ENCODE assay signal across 19 mouse cellular contexts in genomic region chr9:35369063-35369462, GRCm38 (mm10). TPM values are rescaled to one million over a fixed set of nuclear protein-coding genes. Genes with fewer than 3 reads are reported as not detected.
DNase-seq lines count a peak whose midpoint lies in the region; ATAC-seq and TF ChIP-seq lines count a peak whose summit lies in the region.
"Had no signal": no experiment of that assay in that cellular context is flagged by ENCODE, and none has a peak within 500 bp of the region (broad histone marks: within the 10 kb centered on the region; RNA-seq: fewer than 3 reads in every experiment).

No protein-coding gene starts in this region.

- peak; percentile 77 for DNase-seq in heart, adult 11 months
- no peak for DNase-seq in heart, adult 2 months
- DNase-seq in limb, embryonic 11.5 days (ENCODE audit: low spot score): no peak
- DNase-seq in limb, embryonic 10.5 days (ENCODE audit: low spot score): no peak
- peak; percentile 33 for DNase-seq in embryonic facial prominence, embryonic 11.5 days (ENCODE audit: low spot score)
- peak; percentile 17 for DNase-seq in midbrain, embryonic 14.5 days
- no peak for DNase-seq in layer of hippocampus, postnatal 14 days (ENCODE audit: low spot score in 2 of 2)
- DNase-seq: adrenal gland, postnatal 36 days; cerebellum, adult 11-12 months; embryo, embryonic 11 days; kidney, adult 8-10 months; left cerebral cortex, postnatal 4 days; liver, postnatal 0 days had no signal

- no peak overlapping the region for H3K4me2 ChIP-seq in limb, embryonic 11.5 days (ENCODE audit: low read depth, severe bottlenecking)
- no peak overlapping the region for H3K4me2 ChIP-seq in embryonic facial prominence, embryonic 11.5 days (ENCODE audit: low read depth, low read length)
- H3K4me2 ChIP-seq in midbrain, embryonic 14.5 days (ENCODE audit: low read length): no peak overlapping the region
- no peak overlapping the region for H3K4me2 ChIP-seq in neural tube, embryonic 15.5 days
- H3K4me2 ChIP-seq: forebrain, embryonic 12.5 days; heart, embryonic 12.5 days; hindbrain, embryonic 12.5 days had no signal

- no peak for TF ChIP-seq CTCF in heart, adult 2 months (IDR thresholded peaks at IDR 0.05)

- ATAC-seq in limb, embryonic 11.5 days (ENCODE audit: insufficient number of reproducible peaks, low FRiP score, low TSS enrichment, low read depth): peak; percentile 52; the same call in 1 of the 2 replicates
- ATAC-seq in embryonic facial prominence, embryonic 11.5 days (replicated peaks; ENCODE audit: insufficient number of reproducible peaks, low FRiP score, low TSS enrichment, low read depth): peak; percentile 54; the same call in 1 of the 2 replicates
- ATAC-seq in midbrain, embryonic 14.5 days (ENCODE audit: low FRiP score, low TSS enrichment): peak; percentile 46; the same call in 1 of the 2 replicates
- ATAC-seq in neural tube, embryonic 15.5 days (ENCODE audit: low FRiP score): no peak
- ATAC-seq: activated CD4-positive, CD25-positive, alpha-beta regulatory T cell, adult 4 months; liver, postnatal 0 days had no signal

- no peak overlapping the region for H3K27ac ChIP-seq in heart, adult 2 months
- H3K27ac ChIP-seq in limb, embryonic 11.5 days (replicated peaks; ENCODE audit: low read depth, low read length): no peak overlapping the region
- H3K27ac ChIP-seq in limb, embryonic 10.5 days: no peak overlapping the region
- no peak overlapping the region for H3K27ac ChIP-seq in embryonic facial prominence, embryonic 11.5 days (replicated peaks; ENCODE audit: low read depth, low read length)
- no peak overlapping the region for H3K27ac ChIP-seq in midbrain, embryonic 14.5 days (replicated peaks; ENCODE audit: low read depth, low read length)
- no peak overlapping the region for H3K27ac ChIP-seq in neural tube, embryonic 15.5 days (replicated peaks)
- H3K27ac ChIP-seq: forebrain, embryonic 12.5 days; hindbrain, embryonic 12.5 days; macrophage had no signal

- no peak overlapping the region for H3K9ac ChIP-seq in heart, adult 2 months (ENCODE audit: low read depth, low read length)
- no peak overlapping the region for H3K9ac ChIP-seq in limb, embryonic 11.5 days (ENCODE audit: low read length)
- no peak overlapping the region for H3K9ac ChIP-seq in embryonic facial prominence, embryonic 11.5 days (replicated peaks; ENCODE audit: low read length)
- no peak overlapping the region for H3K9ac ChIP-seq in midbrain, embryonic 14.5 days (replicated peaks; ENCODE audit: low read length)
- H3K9ac ChIP-seq in neural tube, embryonic 15.5 days (replicated peaks): no peak overlapping the region
- H3K9ac ChIP-seq: forebrain, embryonic 12.5 days; heart, embryonic 12.5 days; hindbrain, embryonic 12.5 days; liver, postnatal 0 days had no signal

- H3K4me1 ChIP-seq in heart, adult 2 months (ENCODE audit: control insufficient read depth, insufficient read depth, low read length): no peaks in the 10 kb centered on the region
- H3K4me1 ChIP-seq in limb, embryonic 11.5 days (ENCODE audit: control insufficient read depth, insufficient read depth, low read length): peaks cover 7% of the 10 kb centered on the region
- H3K4me1 ChIP-seq in limb, embryonic 10.5 days: peaks cover 39% of the 10 kb centered on the region
- peaks cover 4% of the 10 kb centered on the region; the same call in 1 of the 2 replicates for H3K4me1 ChIP-seq in embryonic facial prominence, embryonic 11.5 days (ENCODE audit: control insufficient read depth, insufficient read depth, low read length)
- peaks cover 10% of the 10 kb centered on the region for H3K4me1 ChIP-seq in midbrain, embryonic 14.5 days (ENCODE audit: control insufficient read depth, insufficient read depth, low read length)
- H3K4me1 ChIP-seq in neural tube, embryonic 15.5 days: 0 out of 2 replicates have a peak, but pooled peaks cover 4% of the 10 kb centered on the region

- no peaks in the 10 kb centered on the region for H3K79me2 ChIP-seq in heart, adult 2 months (replicated peaks; ENCODE audit: control insufficient read depth, insufficient read depth, low read length)

- no peaks in the 10 kb centered on the region for H3K27me3 ChIP-seq in heart, adult 2 months (ENCODE audit: control insufficient read depth, insufficient read depth, low read length)
- no peaks in the 10 kb centered on the region for H3K27me3 ChIP-seq in limb, embryonic 11.5 days (ENCODE audit: control insufficient read depth, insufficient read depth, low read length)
- H3K27me3 ChIP-seq in limb, embryonic 10.5 days (ENCODE audit: low read depth, poor library complexity, severe bottlenecking): peaks cover 5% of the 10 kb centered on the region; the same call in 1 of the 2 replicates
- no peaks in the 10 kb centered on the region for H3K27me3 ChIP-seq in embryonic facial prominence, embryonic 11.5 days (ENCODE audit: control insufficient read depth, insufficient read depth, low read length)
- no peaks in the 10 kb centered on the region for H3K27me3 ChIP-seq in midbrain, embryonic 14.5 days (ENCODE audit: control insufficient read depth, insufficient read depth, low read length)
- no peaks in the 10 kb centered on the region; the same call in 1 of the 2 replicates for H3K27me3 ChIP-seq in neural tube, embryonic 15.5 days (replicated peaks)
- H3K27me3 ChIP-seq: forebrain, embryonic 12.5 days; heart, embryonic 12.5 days had no signal

- intact Hi-C loops in heart, adult 2 months (cut with DNase I): no loop called here

- no peak for TF ChIP-seq POLR2A in heart, adult 2 months (IDR thresholded peaks at IDR 0.05; ENCODE audit: insufficient read depth, low read depth, low read length)

- no peaks in the 10 kb centered on the region for H3K9me3 ChIP-seq in limb, embryonic 11.5 days (ENCODE audit: control insufficient read depth, low read length)
- H3K9me3 ChIP-seq in limb, embryonic 10.5 days (replicated peaks): no peaks in the 10 kb centered on the region
- no peaks in the 10 kb centered on the region for H3K9me3 ChIP-seq in embryonic facial prominence, embryonic 11.5 days (replicated peaks; ENCODE audit: control insufficient read depth, low read length)
- H3K9me3 ChIP-seq in midbrain, embryonic 14.5 days (ENCODE audit: control insufficient read depth, low read length): no peaks in the 10 kb centered on the region
- H3K9me3 ChIP-seq in neural tube, embryonic 15.5 days (replicated peaks): no peaks in the 10 kb centered on the region
- H3K9me3 ChIP-seq: forebrain, embryonic 12.5 days; heart, embryonic 12.5 days; hindbrain, embryonic 12.5 days had no signal

- TF ChIP-seq EP300 in heart, adult 2 months (IDR thresholded peaks at IDR 0.05; ENCODE audit: insufficient read depth, low read depth, low read length): no peak

- 77% methylated on average over 5 of the region's 5 CpGs for WGBS in heart, adult 2 months
- WGBS in limb, embryonic 11.5 days: 68% methylated on average over 5 of the region's 5 CpGs
- 63% methylated on average over 5 of the region's 5 CpGs for WGBS in limb, embryonic 10.5 days
- 45% methylated on average over 5 of the region's 5 CpGs for WGBS in embryonic facial prominence, embryonic 11.5 days
- WGBS in midbrain, embryonic 14.5 days: 28% methylated on average over 5 of the region's 5 CpGs
- WGBS in neural tube, embryonic 15.5 days: 72% methylated on average over 5 of the region's 5 CpGs

- no peak overlapping the region for H3K4me3 ChIP-seq in heart, adult 2 months
- no peak overlapping the region for H3K4me3 ChIP-seq in limb, embryonic 11.5 days (ENCODE audit: low read depth, low read length)
- H3K4me3 ChIP-seq in limb, embryonic 10.5 days: no peak overlapping the region
- no peak overlapping the region for H3K4me3 ChIP-seq in embryonic facial prominence, embryonic 11.5 days (ENCODE audit: low read depth, low read length)
- H3K4me3 ChIP-seq in midbrain, embryonic 14.5 days (replicated peaks; ENCODE audit: low read depth, low read length): no peak overlapping the region
- H3K4me3 ChIP-seq in neural tube, embryonic 15.5 days (replicated peaks): no peak overlapping the region
- H3K4me3 ChIP-seq: forebrain, embryonic 12.5 days; heart, embryonic 12.5 days; hindbrain, embryonic 12.5 days had no signal

- H3K36me3 ChIP-seq in heart, adult 2 months (ENCODE audit: control insufficient read depth, insufficient read depth, low read length): no peaks in the 10 kb centered on the region
- H3K36me3 ChIP-seq in limb, embryonic 11.5 days (ENCODE audit: control insufficient read depth, insufficient read depth, low read length): no peaks in the 10 kb centered on the region
- no peaks in the 10 kb centered on the region for H3K36me3 ChIP-seq in limb, embryonic 10.5 days
- H3K36me3 ChIP-seq in embryonic facial prominence, embryonic 11.5 days (replicated peaks; ENCODE audit: control insufficient read depth, insufficient read depth, low read depth, low read length): no peaks in the 10 kb centered on the region
- H3K36me3 ChIP-seq in midbrain, embryonic 14.5 days (ENCODE audit: control insufficient read depth, insufficient read depth, low read length): no peaks in the 10 kb centered on the region
- no peaks in the 10 kb centered on the region for H3K36me3 ChIP-seq in neural tube, embryonic 15.5 days
- H3K36me3 ChIP-seq: forebrain, embryonic 12.5 days; heart, embryonic 12.5 days; hindbrain, embryonic 12.5 days had no signal

RNA-seq across cellular contexts. Expression of gene Cdon, which starts 51.9 kb away (rescaled TPM):
- 10 to 100 TPM in 1 of 2 experiments, 1 to 10 TPM in 1; 9.7 to 10.2 TPM for total RNA-seq in heart, adult 2 months (2021)
- 6.0 and 10.9 TPM in 2 replicates for polyA plus RNA-seq in heart, adult 2 months (2012; rRNA removed)
- polyA plus RNA-seq in limb, embryonic 11.5 days (2014; fragmentation: Nextera tagmentation; extraction: Ambion mirVana): 10.9 and 11.8 TPM in 2 replicates
- 10.5 and 16.1 TPM in 2 replicates for polyA plus RNA-seq in limb, embryonic 10.5 days (2016; fragmentation: Nextera tagmentation; extraction: Ambion mirVana)
- 7.5 and 9.4 TPM in 2 replicates for polyA plus RNA-seq in embryonic facial prominence, embryonic 11.5 days (2014; fragmentation: Nextera tagmentation; extraction: Ambion mirVana)
- polyA plus RNA-seq in midbrain, embryonic 14.5 days (2014; fragmentation: Nextera tagmentation; extraction: Ambion mirVana): 3.5 and 6.4 TPM in 2 replicates
- 10 to 100 TPM in 1 of 2 experiments, 1 to 10 TPM in 1; 8.5 to 10.4 TPM for total RNA-seq in layer of hippocampus, postnatal 14 days (2021)
- 3.3 and 3.6 TPM in 2 replicates for polyA plus RNA-seq in neural tube, embryonic 15.5 days (2015; fragmentation: Nextera tagmentation; extraction: Ambion mirVana)

Comparison
In these comparisons a context has a peak if more than half of its experiments do, and no peak if none do; other contexts are left out.
1. DNase-seq: peak in heart, adult 11 months (single experiment), embryonic facial prominence, embryonic 11.5 days (single experiment) and midbrain, embryonic 14.5 days (single experiment); none in heart, adult 2 months (0 of 2), limb, embryonic 11.5 days (single experiment), limb, embryonic 10.5 days (single experiment) and layer of hippocampus, postnatal 14 days (0 of 2).